Mouse (Mus musculus) liver, embryonic 14.5 days (tissue): ENCODE results near the gene Defa33. TPM values are rescaled to one million over a fixed set of nuclear protein-coding genes. Genes with fewer than 3 reads are reported as not detected.
"Not testable (repeated sequence)": the region's sequence is repeated elsewhere in the genome, so short reads cannot be mapped to it uniquely, and the experiment has no call there.

Experiments
- ATAC-seq: fragments of 200-750 bp; cut with Nextera tagmentation; 2 replicates; pipeline ENCODE4 v1.8.0; 2017; ENCODE audit warnings: moderate number of reproducible peaks, mild to moderate bottlenecking, moderate library complexity; ENCODE audit not compliant: insufficient read depth
- DNase-seq, 3 experiments: peaks; one replicate each; pipeline ENCODE4 v3.0.0-alpha.2; 2012 to 2013; ENCODE audit warnings: low read depth in 3 of 3, low spot score in 3 of 3
- H3K27ac ChIP-seq: fragments of 300-500 bp; sonication (generic); 2 replicates; pipeline ENCODE4 v1.5.1; 2014; ENCODE audit warnings: moderate library complexity, mild to moderate bottlenecking, control low read depth, inconsistent platforms
- H3K27me3 ChIP-seq: fragments of 300-500 bp; sonication (generic); 2 replicates; pipeline ENCODE4 v1.6.1; 2014; ENCODE audit warnings: mild to moderate bottlenecking, low read length, moderate library complexity; ENCODE audit not compliant: control insufficient read depth, insufficient read depth
- H3K36me3 ChIP-seq: fragments of 300-500 bp; sonication (generic); replicated peaks from 2 replicates; pipeline ENCODE4 v1.6.1; 2014; ENCODE audit warnings: low read depth; ENCODE audit not compliant: control insufficient read depth, insufficient read depth
- H3K4me1 ChIP-seq, 2 experiments: fragments of 200-500 bp in 1 of 2; fragments of 300-500 bp in 1 of 2; sonication (generic) in 1 of 2; replicated peaks; 2 replicates each; pipeline ENCODE4 v1.6.1; 2012 to 2014; ENCODE audit warnings: antibody characterized with exemption in 1 of 2, inconsistent platforms in 1 of 2, low read length in 1 of 2; ENCODE audit not compliant: control insufficient read depth in 2 of 2, insufficient read depth in 2 of 2
- H3K4me2 ChIP-seq: fragments of 300-500 bp; sonication (generic); 2 replicates; pipeline ENCODE4 v1.6.1; 2014; ENCODE audit warnings: low read depth, mild to moderate bottlenecking, control low read depth, moderate library complexity
- H3K4me3 ChIP-seq, 2 experiments: fragments of 200-500 bp in 1 of 2; fragments of 300-500 bp in 1 of 2; sonication (generic) in 1 of 2; 2 replicates each; pipeline ENCODE4 v1.5.1; 2012 to 2014; ENCODE audit warnings: low read depth in 2 of 2, low read length in 2 of 2, mild to moderate bottlenecking in 2 of 2, control low read depth in 1 of 2, inconsistent platforms in 1 of 2, moderate library complexity in 1 of 2; ENCODE audit not compliant: insufficient read depth in 1 of 2
- H3K9ac ChIP-seq: fragments of 300-500 bp; sonication (generic); replicated peaks from 2 replicates; pipeline ENCODE4 v1.6.1; 2014; ENCODE audit warnings: mild to moderate bottlenecking, control low read depth, moderate library complexity
- H3K9me3 ChIP-seq: fragments of 300-500 bp; sonication (generic); 2 replicates; pipeline ENCODE4 v1.6.1; 2016; ENCODE audit warnings: low read length, mixed read lengths; ENCODE audit not compliant: control insufficient read depth
- WGBS: fragments of 180-500 bp; shearing (Covaris S2); extraction: QIAGEN DNeasy Blood & Tissue Kit; methylation state at CpG from one replicate; pipeline ENCODE4 v1.1.7; 2014; ENCODE audit not compliant: insufficient replicate concordance; 5-methylcytosine and 5-hydroxymethylcytosine counted together
- polyA plus RNA-seq, 2 experiments: library from polyadenylated mRNA; depleted of rRNA in 1 of 2; stranded (reverse) in 1 of 2; unstranded in 1 of 2; fragments of >200 nt; fragmentation: Nextera tagmentation in 1 of 2; extraction: Ambion mirVana in 1 of 2; gene quantifications; 2 replicates each; pipeline versions ENCODE4 v1.2.1 to v1.2.3; 2012 to 2014

Gene Defa33
- polyA plus RNA-seq (2012; rRNA removed) = not detected in 2 replicates
- not detected in 2 replicates for polyA plus RNA-seq (2014; fragmentation: Nextera tagmentation; extraction: Ambion mirVana)

- no CpG with 5 or more reads among the region's 2 CpGs for WGBS
- not testable (repeated sequence) for H3K4me2 ChIP-seq, H3K27me3 ChIP-seq, H3K4me1 ChIP-seq, H3K36me3 ChIP-seq, H3K9ac ChIP-seq, H3K4me3 ChIP-seq, H3K9me3 ChIP-seq, H3K27ac ChIP-seq, DNase-seq, ATAC-seq
Measured at GRCm38 (mm10) chr8:21391511-21391910, at the start of gene Defa33. Gene Defa33 (plus strand): TSS chr8:21391811.

DNA sequence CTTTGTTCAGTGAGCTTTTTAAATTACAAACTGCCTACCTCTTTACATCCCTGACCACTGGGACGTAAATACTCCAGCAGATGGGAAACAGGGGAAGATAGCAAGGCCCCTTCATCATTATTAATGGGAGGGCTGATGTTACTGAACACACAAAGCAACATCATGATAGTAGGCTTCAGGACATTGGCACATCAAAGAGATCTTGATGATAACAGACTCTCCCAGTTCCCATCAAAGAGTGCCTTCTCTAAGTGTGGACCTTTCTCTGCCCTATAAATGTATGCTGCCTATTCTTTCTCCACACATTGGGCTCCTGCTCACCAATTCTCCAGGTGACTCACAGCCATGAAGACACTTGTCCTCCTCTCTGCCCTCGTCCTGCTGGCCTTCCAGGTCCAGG, 13.4 kb upstream of the Defa33 start, which contains the start of gene Defa2:
Defa2 (plus strand) TSS at position 301 of the 400 bp plus-strand sequence.
- not testable (repeated sequence) for ATAC-seq, H3K4me2 ChIP-seq, H3K27ac ChIP-seq, H3K4me3 ChIP-seq, H3K4me1 ChIP-seq, H3K36me3 ChIP-seq, DNase-seq, H3K27me3 ChIP-seq, H3K9ac ChIP-seq, H3K9me3 ChIP-seq
- WGBS = no CpG with 5 or more reads among the region's 2 CpGs

- not testable (repeated sequence) for ATAC-seq, H3K27me3 ChIP-seq, H3K9me3 ChIP-seq, H3K36me3 ChIP-seq, DNase-seq, H3K27ac ChIP-seq, H3K4me1 ChIP-seq, H3K4me3 ChIP-seq, H3K4me2 ChIP-seq, H3K9ac ChIP-seq
- WGBS = no CpG with 5 or more reads among the region's 1 CpGs
Measured at GRCm38 (mm10) chr8:21427111-21427510, 35.5 kb downstream of the Defa33 start, which contains the start of gene Defa36. Gene Defa36 (plus strand): TSS chr8:21427411.

Other genes starting within 250 kb of the Defa33 start
- not detected in 2 replicates for gene Defa22, start 229.5 kb upstream of the Defa33 start, polyA plus RNA-seq (2012; rRNA removed)
- not detected in 2 replicates for gene Defa22, start 229.5 kb upstream of the Defa33 start, polyA plus RNA-seq (2014; fragmentation: Nextera tagmentation; extraction: Ambion mirVana)
- gene Defa31, start 200.2 kb upstream of the Defa33 start, polyA plus RNA-seq (2012; rRNA removed) = not detected in 2 replicates
- gene Defa31, start 200.2 kb upstream of the Defa33 start, polyA plus RNA-seq (2014; fragmentation: Nextera tagmentation; extraction: Ambion mirVana) = not detected in 2 replicates
- not detected in 2 replicates for gene Gm15293, start 190.2 kb upstream of the Defa33 start, polyA plus RNA-seq (2012; rRNA removed)
- gene Gm15293, start 190.2 kb upstream of the Defa33 start, polyA plus RNA-seq (2014; fragmentation: Nextera tagmentation; extraction: Ambion mirVana) = not detected in 2 replicates
- gene Gm15292, start 142.1 kb upstream of the Defa33 start, polyA plus RNA-seq (2012; rRNA removed) = not detected in 2 replicates
- gene Gm15292, start 142.1 kb upstream of the Defa33 start, polyA plus RNA-seq (2014; fragmentation: Nextera tagmentation; extraction: Ambion mirVana) = not detected in 2 replicates
- gene Defa27, start 76.3 kb upstream of the Defa33 start, polyA plus RNA-seq (2012; rRNA removed) = not detected in 2 replicates
- gene Defa27, start 76.3 kb upstream of the Defa33 start, polyA plus RNA-seq (2014; fragmentation: Nextera tagmentation; extraction: Ambion mirVana) = not detected in 2 replicates
- not detected in 2 replicates for gene Defa29, start 64.8 kb upstream of the Defa33 start, polyA plus RNA-seq (2012; rRNA removed)
- not detected in 2 replicates for gene Defa29, start 64.8 kb upstream of the Defa33 start, polyA plus RNA-seq (2014; fragmentation: Nextera tagmentation; extraction: Ambion mirVana)
- not detected in 2 replicates for gene Defa2, start 13.3 kb upstream of the Defa33 start, polyA plus RNA-seq (2012; rRNA removed)
- gene Defa2, start 13.3 kb upstream of the Defa33 start, polyA plus RNA-seq (2014; fragmentation: Nextera tagmentation; extraction: Ambion mirVana) = not detected in 2 replicates
- not detected in 2 replicates for gene Defa36, start 35.6 kb downstream of the Defa33 start, polyA plus RNA-seq (2012; rRNA removed)
- not detected in 2 replicates for gene Defa36, start 35.6 kb downstream of the Defa33 start, polyA plus RNA-seq (2014; fragmentation: Nextera tagmentation; extraction: Ambion mirVana)
- not detected in 2 replicates for gene Gm7849, start 64.7 kb downstream of the Defa33 start, polyA plus RNA-seq (2012; rRNA removed)
- not detected in 2 replicates for gene Gm7849, start 64.7 kb downstream of the Defa33 start, polyA plus RNA-seq (2014; fragmentation: Nextera tagmentation; extraction: Ambion mirVana)
- not detected in 2 replicates for gene Defa20, start 117.4 kb downstream of the Defa33 start, polyA plus RNA-seq (2012; rRNA removed)
- not detected in 2 replicates for gene Defa20, start 117.4 kb downstream of the Defa33 start, polyA plus RNA-seq (2014; fragmentation: Nextera tagmentation; extraction: Ambion mirVana)
- not detected in 2 replicates for gene Defa32, start 137.2 kb downstream of the Defa33 start, polyA plus RNA-seq (2012; rRNA removed)
- not detected in 2 replicates for gene Defa32, start 137.2 kb downstream of the Defa33 start, polyA plus RNA-seq (2014; fragmentation: Nextera tagmentation; extraction: Ambion mirVana)
- not detected in 2 replicates for gene Defa37, start 173.6 kb downstream of the Defa33 start, polyA plus RNA-seq (2012; rRNA removed)
- gene Defa37, start 173.6 kb downstream of the Defa33 start, polyA plus RNA-seq (2014; fragmentation: Nextera tagmentation; extraction: Ambion mirVana) = not detected in 2 replicates
- not detected in 2 replicates for gene Defa28, start 191.2 kb downstream of the Defa33 start, polyA plus RNA-seq (2012; rRNA removed)
- gene Defa28, start 191.2 kb downstream of the Defa33 start, polyA plus RNA-seq (2014; fragmentation: Nextera tagmentation; extraction: Ambion mirVana) = not detected in 2 replicates
- not detected in 2 replicates for gene Gm7861, start 202.7 kb downstream of the Defa33 start, polyA plus RNA-seq (2012; rRNA removed)
- not detected in 2 replicates for gene Gm7861, start 202.7 kb downstream of the Defa33 start, polyA plus RNA-seq (2014; fragmentation: Nextera tagmentation; extraction: Ambion mirVana)
- not detected in 2 replicates for gene Defa26, start 226.4 kb downstream of the Defa33 start, polyA plus RNA-seq (2012; rRNA removed)
- not detected in 2 replicates for gene Defa26, start 226.4 kb downstream of the Defa33 start, polyA plus RNA-seq (2014; fragmentation: Nextera tagmentation; extraction: Ambion mirVana)